Mouse (Mus musculus) cerebellum, adult 9-11 months (tissue): Measurements from ENCODE around the gene Sppl2b.

Source experiments
- DNase-seq: peaks from one replicate; pipeline ENCODE4 v3.0.0; 2022

Sppl2b gene

GRCm38 (mm10) chr10:80855749-80856073 lies 636 bp downstream of the Sppl2b start:
- peak; percentile 78 for DNase-seq

DNA sequence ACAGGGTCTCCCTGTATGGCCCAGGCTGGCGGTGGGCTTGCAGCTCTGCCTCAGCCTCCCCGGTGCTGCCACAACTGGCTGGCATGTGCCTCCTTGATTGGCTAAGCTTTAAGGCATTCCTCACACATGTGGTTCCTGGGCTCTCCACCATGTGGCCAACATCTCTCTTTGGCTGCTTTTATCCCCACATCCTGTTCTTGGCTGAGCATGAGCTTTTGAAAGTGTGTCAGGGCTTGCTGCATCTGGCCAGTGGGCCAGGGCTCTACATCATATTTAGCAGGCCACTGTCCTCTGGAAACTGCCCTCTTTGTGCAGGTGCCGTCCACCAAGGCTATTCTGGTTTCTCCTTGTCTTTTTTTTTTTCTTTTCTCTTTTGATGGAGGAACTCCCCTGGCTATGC lies 1.2 kb downstream of the Sppl2b start:
- DNase-seq: no peak

GRCm38 (mm10) chr10:80856908-80857307 lies 1.8 kb downstream of the Sppl2b start:
- no peak for DNase-seq

- DNase-seq: no peak
Measured at GRCm38 (mm10) chr10:80857386-80857785, 2.3 kb downstream of the Sppl2b start.

GRCm38 (mm10) chr10:80857848-80858247 lies 2.8 kb downstream of the Sppl2b start:
- DNase-seq: no peak

- no peak for DNase-seq
Measured at GRCm38 (mm10) chr10:80858350-80858935, 3.4 kb downstream of the Sppl2b start.

GRCm38 (mm10) chr10:80862305-80862704 lies 7.2 kb downstream of the Sppl2b start:
- no peak for DNase-seq

DNA sequence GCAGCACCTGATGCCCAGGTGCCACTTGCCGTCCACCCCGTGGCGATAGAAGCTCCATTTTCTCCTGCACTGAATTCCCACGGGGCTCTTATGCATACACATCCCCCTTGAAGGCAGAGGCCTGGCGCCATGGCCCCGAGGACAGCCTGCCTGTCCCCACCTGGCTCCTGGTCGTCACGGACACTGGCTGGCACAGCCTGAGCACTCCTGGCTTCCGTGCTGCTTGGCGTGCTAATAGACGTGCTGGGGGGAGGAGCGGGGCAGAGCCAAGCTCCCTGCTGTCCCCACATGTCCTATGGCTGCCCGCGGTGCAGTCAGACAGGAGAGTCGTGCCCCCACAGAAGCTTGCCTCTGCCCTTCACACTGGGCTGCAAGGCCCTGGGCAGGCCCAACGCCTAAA lies 9.4 kb downstream of the Sppl2b start:
- peak; percentile 92 for DNase-seq

- DNase-seq: no peak
Measured at GRCm38 (mm10) chr10:80870993-80871392, 15.9 kb downstream of the Sppl2b start.

GRCm38 (mm10) chr10:80871581-80871980 lies 16.5 kb downstream of the Sppl2b start, which contains the start of gene Tmprss9:
Gene Tmprss9 (plus strand): TSS chr10:80871848.
- no peak for DNase-seq

DNA sequence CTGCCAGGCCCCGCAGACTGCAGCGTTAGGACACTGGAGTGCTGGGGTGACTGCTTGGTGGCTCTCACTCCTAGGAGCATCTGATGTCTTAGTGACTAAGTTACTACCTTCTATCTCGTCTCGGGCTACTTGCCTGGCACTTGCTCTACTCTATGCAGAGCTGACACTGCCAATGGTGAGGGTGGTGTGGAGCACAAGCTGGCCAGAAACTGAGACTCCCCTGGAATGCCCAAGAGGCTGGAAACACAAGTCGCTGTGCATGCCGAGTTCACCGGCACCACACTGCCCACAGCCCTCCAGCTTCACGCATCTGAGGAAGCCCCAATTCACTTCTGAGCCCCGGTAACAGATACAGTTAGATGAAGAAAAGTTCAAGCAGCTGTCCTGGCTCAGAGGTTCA lies 19.0 kb downstream of the Sppl2b start:
- no peak for DNase-seq

DNA sequence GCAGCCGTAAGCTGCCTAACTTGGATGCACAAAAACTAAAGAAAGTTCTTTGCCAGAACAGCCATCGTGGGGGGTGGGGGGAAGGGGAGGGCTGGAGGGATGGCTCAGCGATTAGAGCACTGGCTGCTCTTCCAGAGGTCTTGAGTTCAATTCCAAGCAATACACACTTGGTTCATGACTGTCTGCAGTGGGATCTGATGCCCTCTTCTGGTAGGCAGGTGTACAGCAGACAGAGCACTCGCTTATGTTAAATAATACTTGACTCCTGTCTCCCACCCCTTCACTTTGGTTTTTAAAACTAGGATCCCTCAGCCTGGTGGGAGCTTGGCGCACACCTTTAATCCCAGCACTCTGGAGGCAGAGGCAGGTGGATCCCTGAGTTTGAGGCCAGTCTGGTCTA lies 21.0 kb downstream of the Sppl2b start:
- DNase-seq: peak; percentile 66

DNA sequence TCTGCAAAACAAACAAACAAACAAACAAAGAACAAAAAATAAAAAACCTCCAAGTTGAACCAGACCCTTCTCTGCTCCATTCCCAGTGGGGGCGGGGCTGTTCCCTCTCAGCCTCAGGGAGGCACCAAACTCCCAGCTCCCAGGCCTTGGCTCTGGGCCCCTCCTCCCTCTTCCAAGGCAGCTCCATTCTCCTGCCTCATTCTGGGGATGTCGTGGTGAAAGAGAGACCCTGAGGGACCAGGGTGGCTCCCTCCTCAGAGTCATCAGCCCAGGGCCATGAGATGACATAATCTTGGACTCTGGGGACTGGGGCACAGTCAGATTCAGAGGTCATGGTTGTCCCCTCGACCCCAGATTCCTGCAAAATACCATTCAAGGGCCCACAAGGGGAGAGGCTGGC lies 21.5 kb downstream of the Sppl2b start:
- no peak for DNase-seq

GRCm38 (mm10) chr10:80880131-80880641 lies 25.1 kb downstream of the Sppl2b start:
- DNase-seq: peak; percentile 65

DNA sequence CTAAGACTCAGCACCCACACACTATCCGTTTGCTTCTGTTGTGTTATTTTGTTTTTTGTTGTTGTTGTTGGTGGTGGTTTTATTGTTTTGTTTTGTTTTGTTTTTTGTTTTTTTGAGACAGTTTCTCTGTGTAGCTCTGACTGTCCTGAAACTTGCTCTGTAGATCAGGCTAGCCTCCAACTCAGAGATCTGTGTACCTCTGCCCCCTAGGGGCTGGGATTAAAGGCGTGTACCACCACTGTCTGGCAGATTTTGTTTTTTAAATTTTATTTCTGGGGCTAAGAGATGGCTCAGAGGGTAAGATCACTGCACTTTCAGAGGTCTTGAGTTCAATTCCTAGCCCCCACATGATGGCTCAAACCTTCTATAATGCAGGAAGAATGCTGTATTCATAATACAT lies 25.8 kb downstream of the Sppl2b start:
- no peak for DNase-seq

DNA sequence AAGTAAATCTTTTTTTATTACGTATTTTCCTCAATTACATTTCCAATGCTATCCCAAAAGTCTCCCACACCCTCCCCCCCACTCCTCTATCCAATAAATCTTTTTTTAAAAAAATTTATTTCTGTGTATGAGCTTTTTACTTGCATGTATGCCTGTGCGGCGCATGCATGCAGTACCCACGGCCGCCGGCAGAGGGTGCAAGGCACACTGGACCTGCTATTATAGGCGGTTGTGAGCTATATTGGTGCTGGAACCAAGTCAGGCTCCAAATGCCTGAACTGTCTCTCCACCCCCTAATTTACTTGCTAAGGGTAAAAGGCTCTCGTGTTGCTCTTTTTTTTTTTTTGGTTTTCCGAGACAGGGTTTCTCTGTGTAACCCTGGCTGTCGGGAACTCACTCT lies 26.2 kb downstream of the Sppl2b start:
- DNase-seq: peak; percentile 69

GRCm38 (mm10) chr10:80887181-80887580 lies 32.1 kb downstream of the Sppl2b start:
- DNase-seq: peak; percentile 87

GRCm38 (mm10) chr10:80895100-80895499 lies 40.0 kb downstream of the Sppl2b start:
- no peak for DNase-seq

DNA sequence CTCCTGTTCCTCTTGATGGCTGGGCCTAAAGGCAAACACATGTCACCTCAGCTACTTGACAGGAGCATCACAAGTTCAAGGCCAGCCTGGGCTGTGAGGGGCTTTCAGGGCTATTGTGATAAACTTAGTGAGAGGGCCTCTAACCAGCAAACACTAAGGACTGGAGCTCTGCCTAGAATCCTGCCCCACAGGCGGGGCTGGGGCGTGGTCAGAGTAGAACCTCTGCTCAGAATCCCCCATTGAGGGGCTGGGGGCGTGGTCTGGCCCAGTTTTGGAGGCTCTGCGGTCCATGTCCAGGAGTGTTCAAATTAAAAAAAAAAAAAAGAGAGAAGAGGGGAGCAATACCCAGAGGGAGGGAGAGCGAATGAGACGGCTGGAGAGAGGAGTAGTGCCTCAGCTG lies 40.6 kb downstream of the Sppl2b start:
- DNase-seq: no peak

DNA sequence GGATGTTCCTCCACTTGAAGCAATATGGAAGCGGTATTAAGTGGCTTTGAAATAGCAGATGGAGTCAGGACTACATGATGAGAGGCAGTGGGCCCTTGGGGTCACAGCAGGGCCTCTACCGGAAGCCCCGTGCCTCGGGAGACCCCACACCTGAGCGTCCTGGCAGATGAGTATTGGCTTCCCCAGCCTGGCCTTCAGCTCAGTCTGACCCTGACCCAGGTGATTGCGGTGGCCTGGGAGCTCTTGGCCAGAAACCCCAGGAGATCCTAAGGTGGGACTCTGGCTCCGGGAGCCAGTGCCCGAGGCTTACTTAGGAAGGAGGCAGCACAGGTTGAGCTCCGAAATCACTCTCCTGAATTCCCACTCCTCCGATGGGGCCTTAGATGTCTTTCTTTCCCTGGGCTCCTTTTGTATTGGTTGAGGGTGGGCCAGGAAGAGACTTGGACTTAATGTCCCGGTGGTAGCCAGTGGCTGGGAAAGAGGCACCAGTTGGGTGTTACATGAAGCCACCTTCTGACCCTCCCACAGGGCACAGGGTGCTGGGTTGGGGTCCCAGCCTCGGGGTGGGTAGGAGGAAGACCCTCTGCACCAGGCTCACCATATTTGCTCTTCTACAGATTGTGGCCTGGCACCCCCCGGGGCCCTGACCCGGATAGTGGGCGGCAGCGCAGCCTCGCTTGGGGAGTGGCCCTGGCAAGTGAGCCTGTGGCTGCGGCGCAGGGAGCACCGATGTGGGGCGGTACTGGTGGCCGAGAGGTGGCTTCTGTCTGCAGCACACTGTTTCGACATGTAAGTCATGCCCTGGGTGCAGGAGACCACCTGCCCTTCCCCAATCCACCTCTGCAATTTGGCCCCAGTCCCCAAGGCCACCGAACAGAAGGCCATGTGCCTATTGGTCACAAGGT lies 41.8 kb downstream of the Sppl2b start:
- DNase-seq: peak; percentile 50

GRCm38 (mm10) chr10:80897861-80898510 lies 42.9 kb downstream of the Sppl2b start:
- peak; percentile 64 for DNase-seq

- DNase-seq: peak; percentile 71
Measured at GRCm38 (mm10) chr10:80899074-80899473, 44.0 kb downstream of the Sppl2b start.

GRCm38 (mm10) chr10:80899591-80900317 lies 44.7 kb downstream of the Sppl2b start:
- DNase-seq: no peak
